Mouse (Mus musculus) C2C12 (cell line): Measurements from ENCODE around the gene Serpinb9d. TPM values are rescaled to one million over a fixed set of nuclear protein-coding genes. Genes with fewer than 3 reads are reported as not detected.
"Not testable (repeated sequence)": the region's sequence is repeated elsewhere in the genome, so short reads cannot be mapped to it uniquely, and the experiment has no call there.

ENCODE experiments used
- H3K27me3 ChIP-seq: one replicate; pipeline ENCODE4 v1.6.1; 2011; ENCODE audit not compliant: control insufficient read depth, insufficient read depth, insufficient read length
- H3K36me3 ChIP-seq: one replicate; pipeline ENCODE4 v1.6.1; 2011; ENCODE audit not compliant: control insufficient read depth, insufficient read depth
- H3K4me3 ChIP-seq: one replicate; pipeline ENCODE4 v1.5.1; 2011; ENCODE audit warnings: mild to moderate bottlenecking, control low read depth; ENCODE audit not compliant: poor library complexity, insufficient read depth, severe bottlenecking
- H3K79me2 ChIP-seq: one replicate; pipeline ENCODE4 v1.6.1; 2011; ENCODE audit not compliant: control insufficient read depth, insufficient read depth
- H3K79me3 ChIP-seq: one replicate; pipeline ENCODE4 v1.6.1; 2011; ENCODE audit warnings: low read depth, control low read depth
- H3ac ChIP-seq: one replicate; pipeline ENCODE3; 2011; ENCODE audit warnings: low read depth; ENCODE audit not compliant: control insufficient read depth, insufficient read length
- CEBPB ChIP-seq: IDR thresholded peaks from one replicate; pipeline ENCODE4 v1.6.1; 2011; ENCODE audit warnings: low read depth, mild to moderate bottlenecking, control low read depth, moderate library complexity
- CTCF ChIP-seq: IDR thresholded peaks from one replicate; pipeline ENCODE4 v1.5.1; 2011; ENCODE audit not compliant: control insufficient read depth, insufficient read depth, insufficient read length
- FOSL1 ChIP-seq: IDR thresholded peaks from one replicate; pipeline ENCODE4 v1.8.0; 2011; ENCODE audit warnings: mild to moderate bottlenecking, low read length; ENCODE audit not compliant: poor library complexity, insufficient read depth, severe bottlenecking
- MAX ChIP-seq: IDR thresholded peaks from one replicate; pipeline ENCODE4 v1.6.1; 2011; ENCODE audit warnings: mild to moderate bottlenecking, control low read depth
- MYOD1 ChIP-seq: IDR thresholded peaks from one replicate; pipeline ENCODE4 v1.6.1; 2011; ENCODE audit warnings: low read depth; ENCODE audit not compliant: control insufficient read depth, insufficient read length
- MYOG ChIP-seq: IDR thresholded peaks from one replicate; pipeline ENCODE4 v1.6.1; 2011; ENCODE audit not compliant: control insufficient read depth, insufficient read length; ENCODE audit errors: extremely low read depth
- USF1 ChIP-seq: IDR thresholded peaks from one replicate; pipeline ENCODE4 v1.6.1; 2011; ENCODE audit warnings: low read depth, mild to moderate bottlenecking, control low read depth, moderate library complexity
- long read RNA-seq, 2 experiments: library from polyadenylated mRNA; unstranded; transcript quantifications; one replicate each; pipeline ENCODE4 v2.0.0; 2019 to 2020
- polyA plus RNA-seq: library from polyadenylated mRNA; unstranded; fragments of >200 nt; fragmentation: generic; extraction: Trizol; gene quantifications from one replicate; pipeline ENCODE4 v1.2.1, GENCODE M21; 2012; ENCODE audit warnings: missing spikeins

Serpinb9d gene
- 0.08 TPM for polyA plus RNA-seq
- long read RNA-seq, experiment 1, partial matches to known transcripts, result 0 of 1 reads
- long read RNA-seq, experiment 1, other reads (novel, unspliced or antisense), result 1 of 1 reads
- long read RNA-seq, experiment 2, partial matches to known transcripts, result 0 of 1 reads
- long read RNA-seq, experiment 2, other reads (novel, unspliced or antisense), result 1 of 1 reads

- no peaks in the 10 kb centered on the region for H3K36me3 ChIP-seq
- no peaks in the 10 kb centered on the region for H3K79me2 ChIP-seq
- no peak within 1 kb of the TSS for H3ac ChIP-seq
- H3K79me3 ChIP-seq, result no peaks in the 10 kb centered on the region
- TF ChIP-seq CEBPB (no peak), MAX (no peak), USF1 (no peak), CTCF (no peak), MYOD1 (no peak), MYOG (no peak)
- no peaks in the 10 kb centered on the region for H3K27me3 ChIP-seq
- H3K4me3 ChIP-seq, result no peak within 1 kb of the TSS
Observed at GRCm38 (mm10) chr13:33192659-33193058, at the start of gene Serpinb9d. Gene Serpinb9d, plus strand, starts transcription at chr13:33192959.

- H3ac ChIP-seq, result no peak within 1 kb of the TSS
Observed at GRCm38 (mm10) chr13:33159642-33160041, 33.1 kb upstream of the Serpinb9d start, which contains the start of gene Serpinb9c. Gene Serpinb9c, minus strand, starts transcription at chr13:33159742.

GRCm38 (mm10) chr13:33190486-33190885 lies 2.3 kb upstream of the Serpinb9d start:
- not testable (repeated sequence) for H3K27me3 ChIP-seq, H3K4me3 ChIP-seq, H3K36me3 ChIP-seq, H3K79me3 ChIP-seq, H3ac ChIP-seq, H3K79me2 ChIP-seq

More at GRCm38 (mm10) chr13:33159642-33160041, 33.1 kb upstream of the Serpinb9d start, which contains the start of gene Serpinb9c:
- no peaks in the 10 kb centered on the region for H3K36me3 ChIP-seq
- H3K79me2 ChIP-seq, result no peaks in the 10 kb centered on the region
- TF ChIP-seq MYOG (no peak), USF1 (no peak), MYOD1 (no peak), CTCF (no peak), CEBPB (no peak), MAX (no peak), FOSL1 (no peak)
- H3K4me3 ChIP-seq, result no peak within 1 kb of the TSS
- H3K27me3 ChIP-seq, result no peaks in the 10 kb centered on the region
- H3K79me3 ChIP-seq, result no peaks in the 10 kb centered on the region

DNA sequence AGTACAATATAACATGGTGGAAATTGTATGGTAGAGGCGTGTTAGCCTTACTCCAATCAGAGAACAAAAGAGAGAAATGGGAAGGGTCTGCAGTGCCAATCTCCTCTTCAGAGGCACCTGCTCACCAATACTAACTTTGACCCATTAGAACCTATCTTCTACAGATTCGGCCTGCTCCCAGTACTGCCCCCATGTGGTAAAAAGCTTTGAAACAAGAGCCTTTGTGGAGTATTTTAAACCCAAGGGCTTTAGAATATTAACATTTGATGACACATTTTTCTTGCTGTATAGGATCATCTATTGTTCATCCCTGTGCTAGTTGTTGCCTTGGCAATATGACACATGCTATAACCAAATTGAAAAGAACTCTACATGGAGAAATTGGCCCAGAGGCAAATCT lies 7.0 kb downstream of the Serpinb9d start:
- Histone ChIP-seq H3ac (no peak overlapping the region), H3K36me3 (no peaks in the 10 kb centered on the region), H3K79me3 (no peaks in the 10 kb centered on the region), H3K4me3 (no peak overlapping the region), H3K27me3 (no peaks in the 10 kb centered on the region), H3K79me2 (no peaks in the 10 kb centered on the region)
- TF ChIP-seq CEBPB (no peak), FOSL1 (no peak), USF1 (no peak), MAX (no peak), MYOG (no peak), CTCF (no peak), MYOD1 (no peak)

GRCm38 (mm10) chr13:33249312-33249711 lies 56.6 kb downstream of the Serpinb9d start, which contains the start of gene Serpinb9e:
Gene Serpinb9e, plus strand, starts transcription at chr13:33249612.
- H3K27me3 ChIP-seq, H3K79me2 ChIP-seq, H3K4me3 ChIP-seq, H3K79me3 ChIP-seq, H3ac ChIP-seq, H3K36me3 ChIP-seq: not testable (repeated sequence)

Other genes starting within 250 kb of the Serpinb9d start
- 1.0 TPM for gene Serpinb6b, start 227.8 kb upstream of the Serpinb9d start, polyA plus RNA-seq
- 4.0 TPM for gene Serpinb9, start 189.7 kb upstream of the Serpinb9d start, polyA plus RNA-seq
- gene Serpinb9b, start 165.5 kb upstream of the Serpinb9d start, polyA plus RNA-seq, result 1.1 TPM
- gene Serpinb1b, start 114.4 kb upstream of the Serpinb9d start, polyA plus RNA-seq, result 0.11 TPM
- gene Serpinb9c, start 33.2 kb upstream of the Serpinb9d start, polyA plus RNA-seq, result not detected
- 0.02 TPM for gene Serpinb9e, start 56.7 kb downstream of the Serpinb9d start, polyA plus RNA-seq
- 0.01 TPM for gene Serpinb9f, start 131.1 kb downstream of the Serpinb9d start, polyA plus RNA-seq
- not detected for gene Gm11397, start 202.8 kb downstream of the Serpinb9d start, polyA plus RNA-seq